In genomic region chr10:22010088-22010818, GRCm38 (mm10) we compare ENCODE assay signal across 9 mouse cellular contexts. TPM values are rescaled to one million over a fixed set of nuclear protein-coding genes. Genes with fewer than 3 reads are reported as not detected.
DNase-seq lines count a peak whose midpoint lies in the region; ATAC-seq and TF ChIP-seq lines count a peak whose summit lies in the region.
"Had no signal": no experiment of that assay in that cellular context is flagged by ENCODE, and none has a peak within 500 bp of the region (broad histone marks: within the 10 kb centered on the region; RNA-seq: fewer than 3 reads in every experiment).

No protein-coding gene starts in this region.

- no peak overlapping the region for H3K4me3 ChIP-seq in heart, embryonic 10.5 days
- no peak overlapping the region for H3K4me3 ChIP-seq in neural tube, embryonic 14.5 days (ENCODE audit: low read depth, low read length)
- H3K4me3 ChIP-seq in thymus, adult 2 months (ENCODE audit: control insufficient read depth, insufficient read depth, low read length) = no peak overlapping the region

- H3K4me2 ChIP-seq in neural tube, embryonic 14.5 days (ENCODE audit: low read depth, low read length) = peak overlapping the region; percentile 14; the same call in 1 of the 2 replicates

- H3K27ac ChIP-seq in heart, embryonic 10.5 days = no peak overlapping the region
- H3K27ac ChIP-seq in neural tube, embryonic 14.5 days (ENCODE audit: low read depth, low read length) = no peak overlapping the region
- H3K27ac ChIP-seq in thymus, adult 2 months (ENCODE audit: control insufficient read depth, insufficient read depth, low read length) = no peak overlapping the region

- ATAC-seq in CD4-positive, CD25-positive, alpha-beta regulatory T cell, adult 4 months = peak; percentile 79
- ATAC-seq in neural tube, embryonic 14.5 days (ENCODE audit: low read depth) = peak; percentile 57; the same call in 1 of the 2 replicates

- H3K9ac ChIP-seq in neural tube, embryonic 14.5 days (replicated peaks; ENCODE audit: low read depth, low read length) = no peak overlapping the region

- no peaks in the 10 kb centered on the region for H3K36me3 ChIP-seq in heart, embryonic 10.5 days
- H3K36me3 ChIP-seq in neural tube, embryonic 14.5 days (ENCODE audit: control insufficient read depth, insufficient read depth, low read length) = no peaks in the 10 kb centered on the region
- H3K36me3 ChIP-seq in thymus, adult 2 months (ENCODE audit: control insufficient read depth, insufficient read depth, low read length) = no peaks in the 10 kb centered on the region

- no peaks in the 10 kb centered on the region for H3K4me1 ChIP-seq in heart, embryonic 10.5 days
- H3K4me1 ChIP-seq in neural tube, embryonic 14.5 days (ENCODE audit: control insufficient read depth, insufficient read depth, low read length) = no peaks in the 10 kb centered on the region
- no peaks in the 10 kb centered on the region for H3K4me1 ChIP-seq in thymus, adult 2 months (replicated peaks; ENCODE audit: control insufficient read depth, insufficient read depth, low read length)

- 34% methylated on average over 19 of the region's 19 CpGs for WGBS in heart, embryonic 10.5 days
- WGBS in neural tube, embryonic 14.5 days = 38% methylated on average over 19 of the region's 19 CpGs
- WGBS in thymus, adult 2 months = 34% methylated on average over 19 of the region's 19 CpGs

- no peak for TF ChIP-seq CTCF in thymus, adult 2 months (IDR thresholded peaks at IDR 0.05; ENCODE audit: borderline replicate concordance, control insufficient read depth, extremely low read depth, insufficient read depth, low read length, poor library complexity)

- peak; percentile 87 for DNase-seq in adrenal gland, postnatal 10 days
- peak; percentile 62 for DNase-seq in embryo, embryonic 11.5 days (ENCODE audit: low read depth, low spot score)
- peak; percentile 86 for DNase-seq in heart, embryonic 10.5 days (ENCODE audit: low spot score)
- DNase-seq in kidney, postnatal 25 days = peak; percentile 80 to 93
- peak; percentile 73 to 74 for DNase-seq in lung, adult 18-20 months
- peak; percentile 79 for DNase-seq in thymus, adult 2 months

- no peaks in the 10 kb centered on the region for H3K9me3 ChIP-seq in heart, embryonic 10.5 days
- no peaks in the 10 kb centered on the region for H3K9me3 ChIP-seq in neural tube, embryonic 14.5 days (ENCODE audit: control insufficient read depth, low read length)

- peaks cover 10% of the 10 kb centered on the region; the same call in 1 of the 2 replicates for H3K27me3 ChIP-seq in heart, embryonic 10.5 days (ENCODE audit: insufficient read depth, poor library complexity, severe bottlenecking)
- no peaks in the 10 kb centered on the region for H3K27me3 ChIP-seq in neural tube, embryonic 14.5 days (ENCODE audit: control insufficient read depth, insufficient read depth, low read length)
- H3K27me3 ChIP-seq in thymus, adult 2 months (ENCODE audit: control insufficient read depth, insufficient read depth, low read length) = no peaks in the 10 kb centered on the region

- no peak for TF ChIP-seq POLR2A in thymus, adult 2 months (IDR thresholded peaks at IDR 0.05; ENCODE audit: control insufficient read depth, extremely low read depth, insufficient read depth, low read length, poor library complexity)

RNA-seq across cellular contexts. Expression of gene 4930444G20Rik, which starts 57.6 kb away (rescaled TPM):
- not detected for polyA plus RNA-seq in CD4-positive, CD25-positive, alpha-beta regulatory T cell, adult 4 months (2017; shearing (Covaris generic))
- not detected for total RNA-seq in adrenal gland, postnatal 10 days (2021)
- polyA plus RNA-seq in heart, embryonic 10.5 days (2016; fragmentation: Nextera tagmentation; extraction: Ambion mirVana) = not detected in 2 replicates
- polyA plus RNA-seq in neural tube, embryonic 14.5 days (2014; fragmentation: Nextera tagmentation; extraction: Ambion mirVana) = not detected in 2 replicates
- not detected in 2 replicates for polyA plus RNA-seq in thymus, adult 2 months (2012; rRNA removed)
- polyA plus RNA-seq: gonadal fat pad, adult 2 months had no signal
